Mouse (Mus musculus) liver, embryonic 15.5 days (tissue): Measurements from ENCODE around the gene Gm6583. TPM values are rescaled to one million over a fixed set of nuclear protein-coding genes. Genes with fewer than 3 reads are reported as not detected.
A peak's percentile ranks its signal among the peaks of the same experiment; 100 is the strongest.

Experiments used
- ATAC-seq: fragments of 200-750 bp; cut with Nextera tagmentation; 2 replicates; pipeline ENCODE4 v1.8.0; 2017; ENCODE audit warnings: moderate number of reproducible peaks, mild to moderate bottlenecking, moderate library complexity; ENCODE audit not compliant: insufficient read depth
- H3K27ac ChIP-seq: fragments of 300-500 bp; sonication (generic); replicated peaks from 2 replicates; pipeline ENCODE4 v1.5.1; 2015; ENCODE audit warnings: mild to moderate bottlenecking, inconsistent platforms
- H3K27me3 ChIP-seq: fragments of 300-500 bp; sonication (generic); 2 replicates; pipeline ENCODE4 v1.6.1; 2015; ENCODE audit warnings: mild to moderate bottlenecking, inconsistent platforms
- H3K36me3 ChIP-seq: fragments of 300-500 bp; sonication (generic); replicated peaks from 2 replicates; pipeline ENCODE4 v1.6.1; 2015; ENCODE audit warnings: moderate library complexity, mild to moderate bottlenecking, inconsistent platforms
- H3K4me1 ChIP-seq: fragments of 300-500 bp; sonication (generic); replicated peaks from 2 replicates; pipeline ENCODE4 v1.6.1; 2015; ENCODE audit warnings: inconsistent platforms
- H3K4me2 ChIP-seq: fragments of 300-500 bp; sonication (generic); 2 replicates; pipeline ENCODE4 v1.6.1; 2015; ENCODE audit warnings: moderate library complexity, mild to moderate bottlenecking, inconsistent platforms
- H3K4me3 ChIP-seq: fragments of 300-500 bp; sonication (generic); replicated peaks from 2 replicates; pipeline ENCODE4 v1.5.1; 2015; ENCODE audit warnings: mild to moderate bottlenecking, inconsistent platforms
- H3K9ac ChIP-seq: fragments of 300-500 bp; sonication (generic); 2 replicates; pipeline ENCODE4 v1.6.1; 2015; ENCODE audit warnings: moderate library complexity, mild to moderate bottlenecking, inconsistent platforms
- H3K9me3 ChIP-seq: fragments of 300-500 bp; sonication (generic); replicated peaks from 2 replicates; pipeline ENCODE4 v1.6.1; 2016; ENCODE audit warnings: inconsistent platforms
- WGBS: fragments of 180-500 bp; shearing (Covaris S2); methylation state at CpG from one replicate; pipeline ENCODE4 v1.1.7; 2015; ENCODE audit warnings: mixed read lengths; ENCODE audit not compliant: insufficient replicate concordance; 5-methylcytosine and 5-hydroxymethylcytosine counted together
- polyA plus RNA-seq: library from polyadenylated mRNA; unstranded; fragments of >200 nt; fragmentation: Nextera tagmentation; extraction: Ambion mirVana; gene quantifications from 2 replicates; pipeline ENCODE4 v1.2.1, GENCODE M21; 2015

Gene Gm6583
- polyA plus RNA-seq, 1 experiment from 2014 or later: 0.07 TPM

DNA sequence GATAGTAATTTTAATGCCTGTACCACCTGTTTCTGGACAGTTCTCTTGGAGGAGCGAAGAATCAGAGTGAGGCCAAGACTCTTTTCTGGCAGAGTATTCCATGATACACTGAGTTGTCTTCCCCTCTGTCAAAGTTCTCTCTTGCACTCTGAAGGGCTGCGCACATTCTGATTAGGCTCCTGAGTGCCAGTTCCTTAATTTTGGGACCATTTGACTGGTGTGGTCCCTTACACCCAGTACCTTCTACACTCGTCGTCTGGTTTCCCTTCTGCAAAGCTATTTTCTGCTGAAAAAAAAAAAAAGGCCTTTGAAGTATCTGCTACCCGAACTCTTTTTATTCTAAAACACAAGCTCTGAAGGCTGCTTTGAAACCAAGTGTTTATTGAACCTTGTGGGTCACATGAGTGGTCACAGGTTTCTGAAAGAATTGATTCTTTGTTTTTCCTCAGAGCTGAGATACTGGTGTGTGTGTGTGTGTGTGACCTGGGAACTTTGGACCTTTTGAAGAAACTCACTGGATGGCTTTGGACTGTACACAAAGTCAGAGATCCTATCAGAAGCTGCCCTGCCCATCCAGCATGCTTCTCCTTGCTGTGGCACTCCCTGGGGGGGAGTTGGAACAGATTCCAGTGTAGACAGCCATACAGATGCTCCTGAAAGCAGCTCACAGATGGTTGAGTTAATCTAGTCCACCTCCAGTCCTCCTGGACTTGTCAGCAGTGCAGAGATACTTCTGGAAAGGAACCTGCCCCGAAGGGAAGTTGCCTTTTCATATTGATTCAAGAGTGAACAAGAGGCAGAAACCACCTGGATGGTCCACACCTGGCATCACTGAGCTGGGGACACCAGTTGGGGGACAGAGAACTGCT lies 11.5 kb downstream of the Gm6583 start:
- Histone ChIP-seq H3K4me1 (peaks cover 55% of the 10 kb centered on the region), H3K36me3 (peaks cover 21% of the 10 kb centered on the region), H3K9me3 (no peaks in the 10 kb centered on the region), H3K27ac (peak overlapping the region; percentile 45), H3K9ac (no peak overlapping the region), H3K4me2 (peak overlapping the region; percentile 75; the same call in 1 of the 2 replicates), H3K4me3 (no peak overlapping the region), H3K27me3 (no peaks in the 10 kb centered on the region)
- 0 out of 2 replicates have a peak, but pooled peaks have one; percentile 20 for ATAC-seq
- 59% methylated on average over 6 of the region's 6 CpGs for WGBS

DNA sequence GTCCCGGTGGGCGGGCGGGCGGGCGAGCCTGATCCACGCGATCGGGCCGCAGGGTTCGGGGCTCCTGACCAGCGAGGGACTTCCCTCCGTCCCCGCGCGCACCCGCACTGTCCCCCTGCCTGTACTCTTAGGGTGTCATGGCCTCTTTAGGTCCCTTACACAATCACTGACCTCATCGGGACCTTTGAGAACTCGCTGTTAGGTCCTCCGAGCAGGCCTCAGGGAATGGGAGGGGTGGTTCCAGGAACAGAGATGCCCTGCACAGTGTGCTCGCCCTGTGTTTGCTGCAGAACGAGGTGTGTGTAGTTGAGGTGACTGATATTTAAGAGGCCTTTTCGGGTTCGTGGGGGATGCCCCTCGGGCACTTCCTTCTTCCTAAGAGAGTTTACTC lies 12.6 kb downstream of the Gm6583 start:
- peak overlapping the region; percentile 93 for H3K4me3 ChIP-seq
- under 1% methylated on average over 24 of the region's 24 CpGs for WGBS
- peak overlapping the region; percentile 79 for H3K27ac ChIP-seq
- H3K9ac ChIP-seq: peak overlapping the region; percentile 73
- peaks cover 28% of the 10 kb centered on the region for H3K36me3 ChIP-seq
- H3K4me1 ChIP-seq: peaks cover 55% of the 10 kb centered on the region
- no peaks in the 10 kb centered on the region for H3K9me3 ChIP-seq
- ATAC-seq: peak; percentile 62
- H3K27me3 ChIP-seq: no peaks in the 10 kb centered on the region
- H3K4me2 ChIP-seq: peak overlapping the region; percentile 75

DNA sequence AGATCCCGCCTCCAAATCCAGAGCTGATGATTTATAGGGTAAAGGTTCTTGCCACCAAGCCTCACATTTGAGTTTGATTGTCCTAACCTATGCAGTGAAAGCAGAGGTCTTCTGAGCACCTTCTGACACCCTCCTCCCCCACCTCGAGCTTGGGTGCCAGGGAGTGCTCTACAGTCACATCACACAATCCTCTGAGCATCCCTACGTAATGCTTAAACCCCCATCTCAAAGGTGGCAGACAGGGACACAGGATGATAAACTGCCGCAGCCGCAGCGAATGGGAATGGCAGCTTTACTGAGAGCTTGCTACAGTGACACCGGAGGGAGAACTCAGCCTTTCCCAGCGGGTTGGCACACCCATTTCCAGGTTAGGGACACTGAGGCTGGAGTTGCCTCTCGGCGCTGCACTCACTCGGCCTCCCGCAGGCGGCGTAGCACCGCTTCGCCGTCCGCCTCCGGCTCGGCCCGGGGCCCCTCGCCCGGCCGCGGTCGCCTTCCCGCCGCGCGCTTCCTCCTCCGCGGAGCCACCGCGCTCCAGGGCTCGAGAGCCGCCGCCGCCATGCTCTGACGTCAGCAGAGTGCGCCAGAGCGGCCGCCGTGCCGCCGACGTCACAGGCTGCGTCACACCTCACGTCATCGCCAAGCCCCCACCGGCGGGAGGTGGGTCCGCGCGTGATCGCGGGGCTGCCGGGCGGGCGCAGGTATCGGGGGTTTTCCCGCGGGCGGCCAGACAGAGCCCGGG lies 13.2 kb downstream of the Gm6583 start, which contains the start of the genes Srrd and Hps4:
TSS of gene Srrd (minus strand) at position 578 of the 742 bp plus-strand sequence.
TSS of gene Hps4 (plus strand) at position 621 of the 742 bp plus-strand sequence.
- 2% methylated on average over 64 of the region's 64 CpGs for WGBS
- peak; percentile 70 for ATAC-seq
- peaks cover 55% of the 10 kb centered on the region for H3K4me1 ChIP-seq

DNA sequence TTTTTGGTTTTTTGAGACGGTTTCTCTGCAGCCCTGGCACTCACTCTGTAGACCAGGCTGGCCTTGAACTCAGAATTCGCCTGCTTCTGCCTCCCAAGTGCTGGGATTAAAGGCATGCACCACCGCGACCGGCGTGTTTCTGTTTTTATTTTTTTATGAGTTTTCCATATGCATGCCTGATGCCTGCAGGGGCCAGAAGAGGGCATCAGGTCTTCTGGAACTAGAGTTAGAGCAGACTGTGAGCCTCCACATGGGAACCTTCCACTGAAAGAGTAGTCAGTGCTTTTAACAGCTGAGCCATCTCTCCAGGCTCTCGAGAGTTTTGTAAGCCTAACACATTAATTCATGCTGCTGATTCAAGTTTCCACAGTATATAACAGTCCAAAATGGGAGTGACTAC lies 16.6 kb downstream of the Gm6583 start:
- no peak overlapping the region for H3K9ac ChIP-seq
- H3K4me3 ChIP-seq: no peak overlapping the region
- no peaks in the 10 kb centered on the region for H3K27me3 ChIP-seq
- no peaks in the 10 kb centered on the region for H3K9me3 ChIP-seq
- H3K27ac ChIP-seq: no peak overlapping the region
- ATAC-seq: no peak
- H3K36me3 ChIP-seq: peaks cover 58% of the 10 kb centered on the region
- no peak overlapping the region for H3K4me2 ChIP-seq
- peaks cover 31% of the 10 kb centered on the region for H3K4me1 ChIP-seq
- WGBS: 62% methylated on average over 7 of the region's 7 CpGs

More for the DNA sequence above, 13.2 kb downstream of the Gm6583 start, which contains the start of the genes Srrd and Hps4:
- peaks cover 33% of the 10 kb centered on the region for H3K36me3 ChIP-seq
- peak within 1 kb of the TSS; percentile 93 for H3K4me3 ChIP-seq
- peak within 1 kb of the TSS; percentile 73 for H3K9ac ChIP-seq
- no peaks in the 10 kb centered on the region for H3K27me3 ChIP-seq
- no peaks in the 10 kb centered on the region for H3K9me3 ChIP-seq
- H3K27ac ChIP-seq: peak within 1 kb of the TSS; percentile 79
- H3K4me2 ChIP-seq: peak within 1 kb of the TSS; percentile 75

DNA sequence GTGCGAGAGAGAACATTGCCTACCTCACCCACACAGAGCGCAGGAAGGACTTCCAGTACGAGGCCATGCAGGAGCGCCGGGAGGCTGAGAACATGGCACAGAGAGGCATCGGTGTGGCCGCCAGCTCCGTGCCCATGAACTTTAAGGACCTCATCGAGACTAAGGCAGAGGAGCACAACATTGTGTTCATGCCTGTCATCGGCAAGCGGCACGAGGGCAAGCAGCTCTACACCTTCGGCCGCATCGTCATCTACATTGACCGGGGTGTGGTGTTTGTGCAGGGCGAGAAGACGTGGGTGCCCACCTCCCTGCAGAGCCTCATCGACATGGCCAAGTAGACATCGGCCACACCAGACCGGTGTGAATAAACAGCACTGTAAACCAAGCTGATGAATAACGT lies 18.8 kb downstream of the Gm6583 start:
- 89% methylated on average over 22 of the region's 22 CpGs for WGBS

DNA sequence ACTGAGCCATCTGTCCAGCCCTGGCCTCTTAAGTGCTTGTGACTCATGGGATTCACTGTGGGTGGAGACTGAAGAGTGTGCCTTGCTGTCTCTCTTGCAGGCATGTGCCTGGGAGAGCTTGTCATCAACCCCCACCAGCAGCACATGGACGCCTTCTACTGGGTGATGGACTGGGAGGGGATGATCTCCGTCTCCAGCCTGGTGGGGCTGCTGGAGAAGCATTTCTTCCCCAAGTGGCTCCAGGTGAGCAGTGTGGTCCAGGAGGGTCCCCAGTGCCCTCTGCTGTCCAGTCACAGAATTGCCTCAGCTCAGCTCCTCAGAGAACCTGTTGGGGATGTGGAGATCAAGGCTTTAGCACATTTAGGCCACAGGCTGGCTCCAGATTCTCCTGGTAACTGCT lies 20.4 kb downstream of the Gm6583 start:
- Histone ChIP-seq H3K4me2 (no peak overlapping the region), H3K9me3 (no peaks in the 10 kb centered on the region), H3K9ac (no peak overlapping the region), H3K4me1 (no peaks in the 10 kb centered on the region), H3K4me3 (no peak overlapping the region), H3K27ac (no peak overlapping the region), H3K36me3 (peaks cover 96% of the 10 kb centered on the region), H3K27me3 (no peaks in the 10 kb centered on the region)
- no peak for ATAC-seq
- 47% methylated on average over 2 of the region's 2 CpGs for WGBS

More for the DNA sequence above, 18.8 kb downstream of the Gm6583 start:
- no peaks in the 10 kb centered on the region for H3K9me3 ChIP-seq
- no peak overlapping the region for H3K27ac ChIP-seq
- no peak overlapping the region for H3K4me3 ChIP-seq
- ATAC-seq: no peak
- H3K4me1 ChIP-seq: peaks cover 12% of the 10 kb centered on the region
- H3K4me2 ChIP-seq: no peak overlapping the region
- H3K36me3 ChIP-seq: peaks cover 80% of the 10 kb centered on the region
- no peaks in the 10 kb centered on the region for H3K27me3 ChIP-seq
- no peak overlapping the region for H3K9ac ChIP-seq

DNA sequence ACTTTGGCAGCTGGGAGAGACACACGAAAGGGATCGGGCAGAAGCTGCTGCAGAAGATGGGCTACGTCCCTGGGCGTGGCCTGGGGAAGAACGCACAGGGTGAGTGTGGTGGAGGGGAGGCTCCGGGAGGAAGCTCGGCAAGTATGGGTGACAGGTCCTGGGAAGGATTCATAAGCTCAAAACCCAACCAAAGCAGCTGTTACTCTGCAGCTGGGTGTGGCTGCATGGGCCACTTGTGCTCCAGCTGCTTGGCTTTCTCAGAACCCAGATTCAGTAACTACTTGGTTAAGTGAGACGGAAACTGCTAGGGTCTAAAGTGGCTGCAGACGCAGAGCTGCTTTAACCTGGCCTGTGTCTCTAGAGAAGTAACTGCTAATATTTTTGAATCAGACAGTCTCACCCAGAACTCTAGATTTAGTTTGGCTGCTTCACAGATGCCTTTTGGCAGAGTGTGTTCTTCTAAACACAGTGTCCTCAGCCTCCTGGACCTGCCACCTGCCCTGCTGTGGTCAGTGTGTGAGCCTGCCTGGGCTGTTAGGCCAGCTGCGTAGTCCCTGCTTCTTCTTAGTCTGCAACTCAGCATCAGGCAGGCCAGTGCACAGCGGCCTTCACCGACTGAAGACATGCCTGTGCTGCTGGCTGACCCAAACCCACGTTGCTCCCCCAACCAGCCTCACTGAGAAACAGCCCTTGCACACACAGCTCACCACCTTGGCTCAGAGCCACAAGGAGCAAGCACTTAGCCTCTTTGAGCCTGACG lies 25.8 kb downstream of the Gm6583 start:
- peaks cover 75% of the 10 kb centered on the region for H3K36me3 ChIP-seq
- ATAC-seq: no peak

DNA sequence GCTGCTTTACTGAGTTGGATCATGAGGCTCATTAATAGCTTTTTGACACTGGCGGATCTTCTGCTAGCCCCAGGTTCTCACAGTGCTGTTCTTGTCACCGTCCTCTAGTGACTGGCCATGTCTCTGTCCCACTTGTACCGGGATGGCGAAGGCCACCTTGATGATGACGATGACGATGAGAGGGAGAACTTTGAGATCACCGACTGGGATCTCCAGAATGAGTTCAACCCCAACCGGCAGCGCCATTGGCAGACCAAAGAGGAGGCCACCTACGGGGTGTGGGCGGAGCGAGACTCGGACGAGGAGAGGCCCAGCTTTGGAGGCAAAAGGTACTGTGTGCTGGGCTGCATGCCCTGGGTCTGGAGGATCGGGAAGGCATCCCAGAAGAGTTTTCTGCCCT lies 28.0 kb downstream of the Gm6583 start:
- Histone ChIP-seq H3K9me3 (no peaks in the 10 kb centered on the region), H3K4me2 (no peak overlapping the region; the same call in 1 of the 2 replicates), H3K36me3 (peaks cover 54% of the 10 kb centered on the region), H3K4me1 (peaks cover 39% of the 10 kb centered on the region), H3K27ac (no peak overlapping the region), H3K4me3 (no peak overlapping the region), H3K9ac (no peak overlapping the region), H3K27me3 (no peaks in the 10 kb centered on the region)
- ATAC-seq: no peak
- WGBS: 86% methylated on average over 15 of the region's 15 CpGs

More for the DNA sequence above, 25.8 kb downstream of the Gm6583 start:
- H3K4me3 ChIP-seq: no peak overlapping the region
- peaks cover 28% of the 10 kb centered on the region for H3K4me1 ChIP-seq
- H3K9me3 ChIP-seq: no peaks in the 10 kb centered on the region
- H3K27me3 ChIP-seq: no peaks in the 10 kb centered on the region
- no peak overlapping the region for H3K27ac ChIP-seq
- WGBS: 81% methylated on average over 14 of the region's 14 CpGs
- no peak overlapping the region for H3K4me2 ChIP-seq
- H3K9ac ChIP-seq: no peak overlapping the region

DNA sequence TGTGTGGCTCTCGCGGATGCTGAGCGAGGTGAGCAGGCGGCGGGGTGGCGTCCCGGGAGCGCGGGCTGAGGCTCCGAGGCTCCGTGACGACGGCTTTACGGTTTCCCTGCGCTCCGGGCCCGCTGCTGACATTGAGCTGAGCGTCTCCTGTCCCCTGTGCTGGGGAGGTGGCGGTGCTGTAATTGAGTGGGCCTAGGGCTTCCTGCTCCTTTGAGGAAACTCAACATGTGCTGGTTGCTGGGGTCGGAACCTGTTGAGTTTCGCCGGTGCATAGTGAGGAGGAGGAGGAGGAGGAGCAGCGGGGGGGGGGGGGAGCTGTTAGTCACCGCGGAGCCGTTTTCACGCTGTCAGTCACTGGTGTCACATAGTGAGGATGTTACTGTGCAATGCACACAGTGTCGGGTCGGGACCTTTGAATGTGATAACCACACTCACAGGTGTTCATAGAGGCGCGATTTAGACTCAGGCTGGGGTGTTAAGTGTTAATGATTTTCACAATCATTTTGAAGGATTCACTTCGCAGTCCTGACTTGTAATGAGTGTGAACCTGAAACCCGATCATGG lies 29.3 kb downstream of the Gm6583 start:
- Histone ChIP-seq H3K9me3 (no peaks in the 10 kb centered on the region), H3K4me3 (peak overlapping the region; percentile 90), H3K4me1 (peaks cover 39% of the 10 kb centered on the region), H3K9ac (peak overlapping the region; percentile 67), H3K27me3 (no peaks in the 10 kb centered on the region), H3K4me2 (peak overlapping the region; percentile 86), H3K27ac (peak overlapping the region; percentile 83), H3K36me3 (peaks cover 41% of the 10 kb centered on the region)
- 1% methylated on average over 32 of the region's 33 CpGs for WGBS
- peak; percentile 24 for ATAC-seq
